Mouse (Mus musculus) limb, embryonic 14.5 days (tissue): Measurements from ENCODE around the gene 2410004P03Rik. TPM values are rescaled to one million over a fixed set of nuclear protein-coding genes. Genes with fewer than 3 reads are reported as not detected.

Experiments used
- ATAC-seq: fragments of 200-750 bp; cut with Nextera tagmentation; 2 replicates; pipeline ENCODE4 v1.8.0; 2017; ENCODE audit warnings: low read depth, moderate number of reproducible peaks, moderate TSS enrichment; ENCODE audit not compliant: low FRiP score
- DNase-seq: peaks from one replicate; pipeline ENCODE4 v3.0.0-alpha.2; 2015; ENCODE audit warnings: low spot score
- H3K27ac ChIP-seq: fragments of 300-500 bp; sonication (generic); replicated peaks from 2 replicates; pipeline ENCODE4 v1.5.1; 2014; ENCODE audit warnings: low read depth, mild to moderate bottlenecking, low read length, moderate library complexity, mixed read lengths
- H3K27me3 ChIP-seq: fragments of 300-500 bp; sonication (generic); 2 replicates; pipeline ENCODE4 v1.6.1; 2014; ENCODE audit warnings: low read length, mixed read lengths; ENCODE audit not compliant: control insufficient read depth, insufficient read depth
- H3K36me3 ChIP-seq: fragments of 300-500 bp; sonication (generic); 2 replicates; pipeline ENCODE4 v1.6.1; 2014; ENCODE audit warnings: mild to moderate bottlenecking, low read length, moderate library complexity, mixed read lengths; ENCODE audit not compliant: control insufficient read depth, insufficient read depth
- H3K4me1 ChIP-seq: fragments of 300-500 bp; sonication (generic); 2 replicates; pipeline ENCODE4 v1.6.1; 2014; ENCODE audit warnings: antibody characterized with exemption, low read length, mixed read lengths; ENCODE audit not compliant: control insufficient read depth, insufficient read depth
- H3K4me2 ChIP-seq: fragments of 300-500 bp; sonication (generic); replicated peaks from 2 replicates; pipeline ENCODE4 v1.6.1; 2014; ENCODE audit warnings: low read depth, mild to moderate bottlenecking, low read length, moderate library complexity; ENCODE audit not compliant: severe bottlenecking
- H3K4me3 ChIP-seq: fragments of 300-500 bp; sonication (generic); replicated peaks from 2 replicates; pipeline ENCODE4 v1.5.1; 2014; ENCODE audit warnings: low read length
- H3K9ac ChIP-seq: fragments of 300-500 bp; sonication (generic); 2 replicates; pipeline ENCODE4 v1.6.1; 2014; ENCODE audit warnings: mild to moderate bottlenecking, low read depth, low read length, moderate library complexity; ENCODE audit not compliant: severe bottlenecking
- H3K9me3 ChIP-seq: fragments of 300-500 bp; sonication (generic); 2 replicates; pipeline ENCODE4 v1.6.1; 2016; ENCODE audit warnings: low read length; ENCODE audit not compliant: control insufficient read depth
- POLR2A ChIP-seq: fragments of 200-500 bp; IDR thresholded peaks from 2 replicates; pipeline ENCODE4 v1.8.0; 2012; ENCODE audit warnings: inconsistent platforms, mild to moderate bottlenecking, moderate library complexity, borderline replicate concordance; ENCODE audit not compliant: insufficient read depth, insufficient read length; ENCODE audit errors: extremely low read depth
- whole genome bisulfite sequencing: fragments of 180-500 bp; shearing (Covaris S2); extraction: QIAGEN DNeasy Blood & Tissue Kit; methylation state at CpG from one replicate; pipeline ENCODE4 v1.1.7; 2014; 5-methylcytosine and 5-hydroxymethylcytosine counted together
- polyA plus RNA-seq, 2 experiments: library from polyadenylated mRNA; depleted of rRNA in 1 of 2; stranded (reverse) in 1 of 2; unstranded in 1 of 2; fragments of >200 nt; fragmentation: Nextera tagmentation in 1 of 2; extraction: Ambion mirVana in 1 of 2; gene quantifications; 2 replicates each; pipeline versions ENCODE4 v1.2.1 to v1.2.3; 2012 to 2014

Gene 2410004P03Rik
- polyA plus RNA-seq, 2 experiments: 0.21 to 0.50 TPM

GRCm38 (mm10) chr12:16994291-16994690, 17.2 kb downstream of the 2410004P03Rik start:
- H3K27ac ChIP-seq: no peak overlapping the region
- no peaks in the 10 kb centered on the region for H3K9me3 ChIP-seq
- peaks cover 7% of the 10 kb centered on the region; the same call in 1 of the 2 replicates for H3K27me3 ChIP-seq
- TF ChIP-seq POLR2A: no peak
- H3K4me3 ChIP-seq: no peak overlapping the region
- 97% methylated on average over 2 of the region's 2 CpGs for WGBS
- peaks cover 8% of the 10 kb centered on the region for H3K4me1 ChIP-seq
- H3K4me2 ChIP-seq: no peak overlapping the region
- DNase-seq (no peak), ATAC-seq (no peak)
- H3K36me3 ChIP-seq: peaks cover 9% of the 10 kb centered on the region
- no peak overlapping the region for H3K9ac ChIP-seq

- TF ChIP-seq POLR2A: no peak
- no peaks in the 10 kb centered on the region for H3K9me3 ChIP-seq
- no peaks in the 10 kb centered on the region for H3K4me1 ChIP-seq
- no peak overlapping the region for H3K4me2 ChIP-seq
- H3K36me3 ChIP-seq: peaks cover 13% of the 10 kb centered on the region
- no peak overlapping the region for H3K9ac ChIP-seq
- H3K27me3 ChIP-seq: no peaks in the 10 kb centered on the region
- H3K4me3 ChIP-seq: no peak overlapping the region
- WGBS: 94% methylated on average over 2 of the region's 2 CpGs
- DNase-seq (no peak), ATAC-seq (no peak)
- no peak overlapping the region for H3K27ac ChIP-seq
These were observed 19.2 kb downstream of the 2410004P03Rik start for GRCm38 (mm10) chr12:16992355-16992754.

GRCm38 (mm10) chr12:16991376-16991775, 20.2 kb downstream of the 2410004P03Rik start:
- 89% methylated on average over 2 of the region's 2 CpGs for WGBS
- no peak overlapping the region for H3K9ac ChIP-seq
- no peaks in the 10 kb centered on the region for H3K4me1 ChIP-seq
- ATAC-seq (no peak), DNase-seq (no peak)
- no peak overlapping the region for H3K4me2 ChIP-seq
- H3K9me3 ChIP-seq: no peaks in the 10 kb centered on the region
- no peak overlapping the region for H3K4me3 ChIP-seq
- H3K36me3 ChIP-seq: peaks cover 13% of the 10 kb centered on the region
- no peaks in the 10 kb centered on the region for H3K27me3 ChIP-seq
- no peak overlapping the region for H3K27ac ChIP-seq
- TF ChIP-seq POLR2A: no peak

- peaks cover 21% of the 10 kb centered on the region for H3K36me3 ChIP-seq
These were observed 25.7 kb downstream of the 2410004P03Rik start for GRCm38 (mm10) chr12:16985778-16986177.

GRCm38 (mm10) chr12:16977120-16977519, 34.4 kb downstream of the 2410004P03Rik start:
- H3K4me3 ChIP-seq: no peak overlapping the region
- H3K27me3 ChIP-seq: no peaks in the 10 kb centered on the region
- peaks cover 77% of the 10 kb centered on the region for H3K36me3 ChIP-seq
- no peak overlapping the region for H3K27ac ChIP-seq
- H3K9ac ChIP-seq: no peak overlapping the region
- DNase-seq (no peak), ATAC-seq (no peak)
- no peaks in the 10 kb centered on the region for H3K4me1 ChIP-seq
- no peak overlapping the region for H3K4me2 ChIP-seq
- no peaks in the 10 kb centered on the region for H3K9me3 ChIP-seq
- TF ChIP-seq POLR2A: no peak

More at GRCm38 (mm10) chr12:16985778-16986177, 25.7 kb downstream of the 2410004P03Rik start:
- H3K27ac ChIP-seq: no peak overlapping the region
- H3K4me3 ChIP-seq: no peak overlapping the region
- H3K9me3 ChIP-seq: no peaks in the 10 kb centered on the region
- no peaks in the 10 kb centered on the region for H3K27me3 ChIP-seq
- no peak for DNase-seq
- TF ChIP-seq POLR2A: no peak
- WGBS: 75% methylated on average over 1 of the region's 1 CpGs
- H3K4me1 ChIP-seq: no peaks in the 10 kb centered on the region
- no peak for ATAC-seq
- H3K9ac ChIP-seq: no peak overlapping the region
- H3K4me2 ChIP-seq: no peak overlapping the region

- no peaks in the 10 kb centered on the region for H3K27me3 ChIP-seq
- DNase-seq: no peak
- H3K4me1 ChIP-seq: no peaks in the 10 kb centered on the region
- 89% methylated on average over 2 of the region's 2 CpGs for whole genome bisulfite sequencing
- no peak overlapping the region for H3K27ac ChIP-seq
- H3K4me3 ChIP-seq: no peak overlapping the region
- peaks cover 67% of the 10 kb centered on the region for H3K36me3 ChIP-seq
- ATAC-seq: no peak
- TF ChIP-seq POLR2A: no peak
- H3K4me2 ChIP-seq: no peak overlapping the region
- H3K9me3 ChIP-seq: no peaks in the 10 kb centered on the region
- no peak overlapping the region for H3K9ac ChIP-seq
These were observed 44.7 kb downstream of the 2410004P03Rik start for GRCm38 (mm10) chr12:16966811-16967210.
